Mouse (Mus musculus) left cerebral cortex, adult 18-20 months (tissue): ENCODE measurements at regions not wholly inside any gene's neighbourhood (a gene's known extent, or its start where the extent isn't known, plus 50 kb on each side); places are given as distances from the start of the nearest gene placed in this dataset.

ENCODE experiments used
- DNase-seq, 2 experiments: peaks; one replicate each; pipeline ENCODE4 v3.0.0; 2021 to 2022; ENCODE audit warnings: low spot score in 2 of 2, mixed read lengths in 1 of 2

DNA sequence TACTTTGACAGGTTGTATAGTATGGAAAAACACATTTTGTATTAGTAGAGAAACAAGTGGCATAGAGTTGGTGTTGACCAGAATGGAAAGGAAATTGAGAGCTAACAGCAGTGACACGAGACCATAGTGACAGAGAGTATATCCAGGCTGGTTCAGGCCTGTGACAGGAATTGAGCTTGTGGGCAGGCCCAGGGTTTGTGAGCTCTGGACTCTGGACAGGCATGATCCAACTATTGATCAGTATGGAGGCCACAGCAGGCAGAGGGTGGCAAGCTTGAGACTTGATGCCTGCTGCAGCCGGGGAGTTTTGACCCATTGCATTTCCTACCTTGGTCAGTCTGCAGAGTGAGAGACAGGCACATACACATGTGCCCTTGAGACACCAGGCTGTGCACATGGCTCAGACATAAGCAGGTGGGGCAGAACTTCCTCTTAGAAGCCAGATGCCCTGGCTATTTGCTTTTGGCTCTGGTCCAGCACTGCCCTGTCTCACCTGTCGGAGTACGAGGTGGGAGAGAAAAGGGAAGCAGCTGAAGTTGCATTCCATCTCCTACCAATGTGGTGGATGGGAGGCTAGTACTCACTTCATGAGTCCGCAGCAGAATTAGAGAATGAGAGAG is 1006.2 kb upstream of the Cdh20 start:
- DNase-seq = no peak

- DNase-seq = peak in 1 of 2 experiments; percentile 4
Observed at GRCm38 (mm10) chr1:103762745-103763144, 1005.6 kb upstream of the Cdh20 start.

- DNase-seq = peak in 1 of 2 experiments; percentile 1
Observed at GRCm38 (mm10) chr1:103767315-103767714, 1001.0 kb upstream of the Cdh20 start.

DNA sequence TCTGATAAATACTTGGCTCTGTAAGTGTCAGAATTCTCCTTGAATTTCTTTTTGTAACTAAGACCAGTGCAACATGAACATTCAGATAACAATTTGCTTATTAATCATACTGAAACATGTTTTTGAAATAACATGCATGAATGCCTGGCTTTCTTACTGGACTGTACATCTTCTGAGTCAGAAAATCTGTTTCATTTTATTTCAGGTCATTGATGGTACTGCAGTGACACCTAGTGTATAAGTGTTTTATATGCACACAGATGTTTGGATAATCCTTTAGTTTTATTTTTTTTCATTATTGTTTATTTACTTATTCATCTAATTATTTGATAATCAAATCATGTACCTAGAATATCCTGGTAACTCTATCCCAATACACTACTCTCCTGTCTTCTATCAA is 983.6 kb upstream of the Cdh20 start:
- DNase-seq = no peak

DNA sequence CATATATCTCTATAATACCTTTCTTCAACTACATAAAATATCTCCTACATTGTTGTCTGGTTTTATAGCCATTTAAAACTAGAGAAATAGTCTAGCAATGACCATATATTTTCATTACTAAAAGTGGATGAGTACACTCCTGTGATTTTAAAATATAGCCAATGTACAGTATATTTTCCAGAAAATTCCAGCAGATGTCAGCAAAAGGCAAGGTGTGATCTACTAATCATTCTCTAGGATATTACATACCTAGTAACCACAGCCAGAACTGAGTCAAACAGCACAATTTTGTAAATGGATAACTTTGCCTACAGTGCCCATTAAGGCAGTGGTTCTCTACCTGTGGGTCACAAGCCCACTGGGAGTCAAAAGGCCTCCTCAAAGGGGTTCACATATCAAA is 972.0 kb upstream of the Cdh20 start:
- no peak for DNase-seq

DNA sequence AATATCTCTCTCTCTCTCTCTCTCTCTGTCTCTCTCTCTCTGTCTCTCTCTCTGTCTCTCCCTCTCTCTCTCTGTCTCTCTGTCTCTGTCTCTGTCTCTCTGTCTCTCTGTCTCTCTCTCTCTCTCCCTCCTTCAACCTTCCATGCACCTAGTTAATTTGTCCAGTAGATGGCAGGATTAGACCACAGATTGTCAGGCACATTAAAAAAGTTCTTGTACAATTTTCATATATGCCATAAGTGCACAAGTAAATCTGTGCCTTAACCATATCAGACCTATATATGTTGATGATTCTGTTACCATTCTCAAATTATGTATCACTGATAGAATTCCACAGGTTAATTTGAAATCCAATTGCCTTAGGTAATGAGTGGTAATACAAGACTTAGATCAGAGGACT is 969.0 kb upstream of the Cdh20 start:
- peak; percentile 5 to 22 for DNase-seq

GRCm38 (mm10) chr1:103817946-103818345 is 950.4 kb upstream of the Cdh20 start:
- no peak for DNase-seq
